Mouse (Mus musculus) testis, adult 2 months (tissue): Measurements from ENCODE around the gene P2ry1. TPM values are rescaled to one million over a fixed set of nuclear protein-coding genes. Genes with fewer than 3 reads are reported as not detected.
A peak's percentile ranks its signal among the peaks of the same experiment; 100 is the strongest.

Experiments
- H3K27ac ChIP-seq: fragments of 200-500 bp; 2 replicates; pipeline ENCODE4 v1.5.1; 2012; ENCODE audit warnings: low read depth, low read length; ENCODE audit not compliant: control insufficient read depth, insufficient read depth
- H3K27me3 ChIP-seq: fragments of 200-500 bp; 2 replicates; pipeline ENCODE4 v1.6.1; 2012; ENCODE audit warnings: mild to moderate bottlenecking, low read length, moderate library complexity; ENCODE audit not compliant: control insufficient read depth, insufficient read depth
- H3K36me3 ChIP-seq: fragments of 200-500 bp; 2 replicates; pipeline ENCODE4 v1.6.1; 2012; ENCODE audit warnings: mild to moderate bottlenecking, low read length; ENCODE audit not compliant: control insufficient read depth, insufficient read depth
- H3K4me1 ChIP-seq: fragments of 200-500 bp; 2 replicates; pipeline ENCODE4 v1.6.1; 2012; ENCODE audit warnings: low read length; ENCODE audit not compliant: control insufficient read depth, insufficient read depth
- H3K4me3 ChIP-seq: fragments of 200-500 bp; 2 replicates; pipeline ENCODE4 v1.5.1; 2012; ENCODE audit warnings: low read depth, mild to moderate bottlenecking, low read length, moderate library complexity, mixed read lengths; ENCODE audit not compliant: control insufficient read depth
- CTCF ChIP-seq: fragments of 200-500 bp; IDR thresholded peaks from 2 replicates; pipeline ENCODE4 v1.5.1; 2012; ENCODE audit warnings: low read depth, mild to moderate bottlenecking, inconsistent platforms, low read length, moderate library complexity; ENCODE audit not compliant: control insufficient read depth, insufficient read depth, insufficient replicate concordance
- POLR2A ChIP-seq: fragments of 200-500 bp; IDR thresholded peaks from 2 replicates; pipeline ENCODE4 v1.6.1; 2012; ENCODE audit warnings: low read depth, mild to moderate bottlenecking, inconsistent platforms, low read length, moderate library complexity; ENCODE audit not compliant: control insufficient read depth
- polyA plus RNA-seq: library from polyadenylated mRNA; depleted of rRNA; stranded (reverse); fragments of >200 nt; gene quantifications from 2 replicates; pipeline ENCODE4 v1.2.3, GENCODE M21; 2012

P2ry1 gene
- polyA plus RNA-seq, 1 experiment: 0.25 TPM

DNA sequence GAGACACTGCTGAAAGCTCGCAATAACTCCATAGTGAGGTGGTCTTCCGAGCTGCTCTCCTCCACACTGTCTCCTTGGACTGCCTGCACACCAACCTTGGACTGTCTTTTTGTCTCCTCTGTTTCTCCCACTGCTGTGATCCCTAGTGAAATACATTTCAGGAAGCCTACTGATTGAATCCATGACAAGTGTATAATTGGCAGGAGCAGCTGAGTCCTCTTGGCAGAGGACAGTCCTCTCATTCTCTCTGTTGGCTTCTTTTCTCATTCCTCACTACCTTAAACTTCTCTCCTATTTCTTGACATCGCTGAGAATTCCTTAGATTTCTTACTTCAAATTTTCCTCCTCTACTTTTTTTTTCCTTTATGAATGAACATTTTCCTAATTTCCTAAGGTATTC lies 4.5 kb upstream of the P2ry1 start:
- peaks cover 9% of the 10 kb centered on the region for H3K4me1 ChIP-seq

DNA sequence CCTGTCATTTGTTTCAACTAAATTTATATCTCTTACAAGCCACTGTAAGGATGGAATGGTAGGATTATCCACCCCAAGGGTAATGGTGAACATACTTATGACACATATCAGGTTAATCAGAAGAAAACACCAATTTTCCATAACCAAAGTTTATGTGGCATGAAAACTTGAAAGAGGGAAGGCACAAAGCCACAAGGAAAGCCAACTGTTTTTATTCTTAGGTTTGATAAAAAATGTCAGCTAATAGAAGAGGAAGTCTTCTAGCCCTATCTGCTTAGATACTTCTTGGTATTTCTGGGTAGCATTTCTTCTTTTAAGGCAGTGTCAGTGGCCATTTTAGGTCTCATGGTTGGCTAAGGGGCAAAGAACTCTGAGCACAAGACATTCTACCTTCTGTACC lies 2.9 kb upstream of the P2ry1 start:
- no peak overlapping the region for H3K4me3 ChIP-seq
- H3K4me1 ChIP-seq: peaks cover 12% of the 10 kb centered on the region
- H3K27ac ChIP-seq: no peak overlapping the region
- TF ChIP-seq CTCF (no peak), POLR2A (no peak)
- H3K27me3 ChIP-seq: no peaks in the 10 kb centered on the region
- no peaks in the 10 kb centered on the region for H3K36me3 ChIP-seq

More for the DNA sequence above, 4.5 kb upstream of the P2ry1 start:
- no peaks in the 10 kb centered on the region for H3K27me3 ChIP-seq
- no peak overlapping the region for H3K27ac ChIP-seq
- H3K36me3 ChIP-seq: no peaks in the 10 kb centered on the region
- no peak for TF ChIP-seq POLR2A
- no peak overlapping the region for H3K4me3 ChIP-seq

DNA sequence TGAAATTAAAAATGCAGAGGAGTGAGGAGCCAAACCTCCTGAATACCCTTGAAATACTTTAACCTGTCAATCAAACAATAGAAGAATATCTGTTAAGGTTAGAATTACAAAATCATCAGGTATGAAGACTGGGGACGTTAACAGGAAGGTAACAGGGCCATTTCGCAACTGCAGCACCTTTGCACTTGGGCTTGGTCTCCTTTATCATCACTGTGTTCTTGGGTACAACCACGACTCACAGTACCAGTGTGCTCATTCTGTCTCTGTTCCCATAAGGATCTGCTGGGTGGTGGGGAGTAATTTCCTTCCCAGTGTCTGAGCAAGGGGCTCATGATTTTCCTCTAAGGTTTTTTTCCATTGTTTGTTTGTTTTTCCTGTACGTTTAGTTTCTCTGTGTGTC lies 1.8 kb upstream of the P2ry1 start:
- no peaks in the 10 kb centered on the region for H3K27me3 ChIP-seq
- TF ChIP-seq POLR2A: no peak
- no peak for TF ChIP-seq CTCF

DNA sequence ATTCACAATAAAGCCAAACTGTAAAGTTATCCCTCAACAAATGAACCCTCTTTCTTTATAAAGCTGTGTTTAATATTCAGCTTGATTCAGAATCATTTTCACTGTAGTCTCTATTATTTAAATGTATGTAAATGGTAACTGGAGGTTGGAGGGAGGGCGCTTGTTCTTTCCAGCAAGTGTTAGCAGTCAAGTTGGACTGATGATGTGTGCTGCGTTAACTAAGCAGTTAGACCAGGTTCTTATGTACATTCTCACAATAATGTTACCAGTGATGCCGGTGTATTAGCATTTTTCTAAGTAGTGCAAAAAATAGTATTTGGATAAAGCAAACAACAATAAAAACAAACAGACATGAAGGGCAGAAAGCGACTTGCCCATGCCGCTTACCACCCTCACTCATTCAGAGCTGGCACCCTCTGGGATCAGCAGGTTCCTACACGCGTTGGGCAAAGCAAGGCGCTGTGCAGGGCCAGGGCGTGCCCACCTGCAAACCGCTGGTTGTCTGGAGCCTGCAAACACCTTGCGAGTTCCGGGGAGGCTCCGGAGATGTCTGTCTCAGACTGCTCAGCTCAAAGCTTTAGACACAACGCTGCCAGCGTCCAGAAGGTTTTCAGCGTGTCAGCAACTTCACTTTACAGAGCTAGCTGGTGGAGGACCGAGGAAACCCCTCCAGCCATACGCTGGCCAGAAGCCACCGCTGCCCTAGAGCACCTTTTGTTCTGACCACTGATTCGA lies 576 bp upstream of the P2ry1 start:
- no peaks in the 10 kb centered on the region for H3K36me3 ChIP-seq
- H3K27me3 ChIP-seq: no peaks in the 10 kb centered on the region
- H3K27ac ChIP-seq: no peak overlapping the region
- peak overlapping the region; percentile 76 for H3K4me3 ChIP-seq
- H3K4me1 ChIP-seq: peaks cover 12% of the 10 kb centered on the region
- TF ChIP-seq POLR2A (no peak), CTCF (no peak)

More for the DNA sequence above, 1.8 kb upstream of the P2ry1 start:
- Histone ChIP-seq H3K4me1 (peaks cover 12% of the 10 kb centered on the region), H3K4me3 (no peak overlapping the region), H3K27ac (no peak overlapping the region), H3K36me3 (no peaks in the 10 kb centered on the region)

DNA sequence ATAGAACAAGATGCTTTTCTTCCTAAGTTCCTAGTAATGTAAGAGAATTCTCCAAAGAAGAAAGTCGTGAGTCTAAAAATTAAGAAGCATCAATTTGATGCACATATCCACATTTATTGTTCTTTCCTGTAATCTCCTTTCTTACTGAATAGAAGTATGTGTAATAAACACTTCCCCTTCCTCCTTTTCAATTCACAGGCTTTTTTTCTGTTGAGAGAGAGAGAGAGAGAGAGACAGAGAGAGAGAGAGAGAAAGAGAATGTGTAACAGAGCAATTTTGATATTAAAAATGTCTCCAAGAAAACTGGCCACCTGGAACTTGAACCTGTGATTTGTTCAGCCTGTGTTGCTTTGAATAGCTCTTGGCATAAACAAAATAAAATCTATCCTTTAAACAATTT lies 2.0 kb downstream of the P2ry1 start:
- Histone ChIP-seq H3K27ac (no peak overlapping the region), H3K4me3 (no peak overlapping the region), H3K4me1 (peaks cover 12% of the 10 kb centered on the region), H3K27me3 (no peaks in the 10 kb centered on the region), H3K36me3 (no peaks in the 10 kb centered on the region)
- TF ChIP-seq POLR2A (no peak), CTCF (no peak)

DNA sequence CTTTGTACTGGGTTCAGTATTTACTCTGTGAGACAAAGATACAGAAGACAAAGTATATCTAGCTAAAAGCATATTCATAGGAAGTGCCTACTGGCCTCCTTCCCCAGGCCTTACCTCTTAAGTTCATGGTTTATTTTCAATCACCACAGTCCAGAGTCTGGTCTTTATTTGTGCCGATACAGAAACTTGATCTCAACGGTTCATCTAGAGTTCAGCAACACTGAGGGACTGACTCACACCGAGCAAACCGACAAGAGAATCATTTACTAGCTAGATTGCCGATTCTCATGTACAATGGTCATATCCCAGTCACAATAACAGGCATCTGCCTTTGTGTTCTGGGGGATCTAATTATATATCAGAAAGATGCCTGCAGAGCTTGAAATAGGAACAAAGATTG lies 9.1 kb downstream of the P2ry1 start:
- no peaks in the 10 kb centered on the region for H3K36me3 ChIP-seq
- no peak overlapping the region for H3K27ac ChIP-seq
- no peak for TF ChIP-seq CTCF
- no peak for TF ChIP-seq POLR2A
- no peaks in the 10 kb centered on the region for H3K27me3 ChIP-seq
- no peak overlapping the region for H3K4me3 ChIP-seq
- no peaks in the 10 kb centered on the region for H3K4me1 ChIP-seq

DNA sequence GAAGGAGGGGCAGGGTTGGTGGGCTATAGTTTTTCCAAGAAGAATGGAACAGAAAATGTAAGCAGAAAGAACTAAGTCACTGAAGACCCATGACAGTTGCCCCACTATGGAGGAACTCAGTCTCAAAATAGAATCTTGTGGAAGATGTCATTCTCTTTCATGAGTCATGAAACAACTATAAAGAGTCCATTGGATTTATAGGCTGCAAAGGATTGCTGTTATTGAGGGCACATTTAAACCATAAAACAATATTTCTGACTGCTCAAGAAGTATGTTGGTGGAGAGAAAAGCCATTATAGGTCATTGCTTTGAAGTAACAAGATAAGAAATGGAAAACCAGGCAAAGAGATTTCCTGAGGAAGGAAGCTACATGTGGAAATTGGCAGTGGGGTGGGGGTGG lies 10.0 kb downstream of the P2ry1 start:
- H3K27me3 ChIP-seq: no peaks in the 10 kb centered on the region
- no peak overlapping the region for H3K4me3 ChIP-seq
- TF ChIP-seq POLR2A (no peak), CTCF (no peak)
- H3K27ac ChIP-seq: no peak overlapping the region
- no peaks in the 10 kb centered on the region for H3K36me3 ChIP-seq
- no peaks in the 10 kb centered on the region for H3K4me1 ChIP-seq

DNA sequence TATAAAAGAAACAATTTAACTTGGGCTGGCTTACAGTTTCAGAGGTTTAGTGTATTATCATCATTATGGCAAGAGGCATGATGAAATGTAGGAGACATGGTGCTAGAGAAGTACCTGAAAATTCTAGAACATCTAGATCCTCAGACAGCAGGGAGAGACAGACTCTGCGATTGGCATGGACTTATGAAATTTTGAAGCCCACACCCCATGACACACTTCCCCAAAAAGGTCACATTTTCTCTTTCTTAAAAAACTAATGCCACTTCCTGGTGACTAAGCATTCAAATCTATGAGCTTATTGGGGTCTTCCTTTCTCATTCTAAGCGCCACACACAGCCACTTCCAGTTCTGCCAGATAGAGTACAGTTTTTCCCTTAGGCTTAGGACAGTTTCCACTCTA lies 14.1 kb downstream of the P2ry1 start:
- no peak overlapping the region for H3K27ac ChIP-seq
- no peak for TF ChIP-seq POLR2A
- no peak for TF ChIP-seq CTCF
- H3K36me3 ChIP-seq: no peaks in the 10 kb centered on the region
- H3K4me1 ChIP-seq: no peaks in the 10 kb centered on the region
- no peak overlapping the region for H3K4me3 ChIP-seq
- H3K27me3 ChIP-seq: no peaks in the 10 kb centered on the region
